Mouse (Mus musculus) ES-E14 (cell line): ENCODE measurements around the gene Plac1. TPM values are rescaled to one million over a fixed set of nuclear protein-coding genes. Genes with fewer than 3 reads are reported as not detected.

Experiments
- DNase-seq: peaks from one replicate; pipeline ENCODE4 v3.0.0-alpha.2; 2013; ENCODE audit warnings: low read depth, low spot score
- H3K27ac ChIP-seq: 2 replicates; pipeline ENCODE4 v1.5.1; 2012; ENCODE audit warnings: low read depth, mild to moderate bottlenecking, low read length, moderate library complexity, mixed read lengths; ENCODE audit not compliant: poor library complexity, insufficient read depth, severe bottlenecking
- H3K36me3 ChIP-seq: 2 replicates; pipeline ENCODE4 v1.6.1; 2012; ENCODE audit warnings: mild to moderate bottlenecking, low read length, moderate library complexity, mixed read lengths; ENCODE audit not compliant: control insufficient read depth, poor library complexity, insufficient read depth, severe bottlenecking
- H3K4me1 ChIP-seq, 2 experiments: fragments of 150-350 bp in 1 of 2; sonication (generic) in 1 of 2; 2 replicates each; pipeline ENCODE4 v1.6.1; 2012; ENCODE audit warnings: low read length in 2 of 2, mild to moderate bottlenecking in 1 of 2, mixed read lengths in 1 of 2; ENCODE audit not compliant: control insufficient read depth in 2 of 2, insufficient read depth in 2 of 2, poor library complexity in 1 of 2
- H3K4me3 ChIP-seq, 2 experiments: fragments of 150-350 bp in 1 of 2; sonication (generic) in 1 of 2; 2 replicates each; pipeline ENCODE4 v1.5.1; 2012; ENCODE audit warnings: low read length in 2 of 2, low read depth in 1 of 2, mild to moderate bottlenecking in 1 of 2, mixed read lengths in 1 of 2; ENCODE audit not compliant: insufficient read depth in 1 of 2, poor library complexity in 1 of 2, severe bottlenecking in 1 of 2
- H3K9ac ChIP-seq: 2 replicates; pipeline ENCODE4 v1.6.1; 2012; ENCODE audit warnings: low read depth, mild to moderate bottlenecking, low read length, mixed read lengths; ENCODE audit not compliant: poor library complexity, insufficient read depth, severe bottlenecking
- H3K9me3 ChIP-seq: fragments of 150-350 bp; sonication (generic); 2 replicates; pipeline ENCODE4 v1.6.1; 2012; ENCODE audit warnings: low read depth, mild to moderate bottlenecking, low read length; ENCODE audit not compliant: control insufficient read depth, insufficient read depth
- CHD2 ChIP-seq: IDR thresholded peaks from 2 replicates; pipeline ENCODE4 v1.6.1; 2014; ENCODE audit warnings: mild to moderate bottlenecking, low read depth, low read length, inconsistent platforms
- HCFC1 ChIP-seq: IDR thresholded peaks from 2 replicates; pipeline ENCODE4 v1.6.1; 2012; ENCODE audit warnings: low read length, inconsistent platforms, borderline replicate concordance; ENCODE audit not compliant: insufficient read depth
- MAFK ChIP-seq: IDR thresholded peaks from 2 replicates; pipeline ENCODE4 v1.6.1; 2014; ENCODE audit warnings: mild to moderate bottlenecking, low read depth, low read length, inconsistent platforms; ENCODE audit not compliant: insufficient read depth
- ZC3H11A ChIP-seq: IDR thresholded peaks from 2 replicates; pipeline ENCODE4 v1.6.1; 2012; ENCODE audit warnings: low read depth, mild to moderate bottlenecking, inconsistent platforms, low read length, borderline replicate concordance
- ZNF384 ChIP-seq: IDR thresholded peaks from 2 replicates; pipeline ENCODE4 v1.6.1; 2012; ENCODE audit warnings: low read depth, low read length, inconsistent platforms
- in situ Hi-C, 2 experiments: fragments of 600-800 bp; cut with MboI; formaldehyde crosslinking; loops; one replicate each; pipeline ENCODE4 v1.15.1; 2025; ENCODE audit warnings: low sequenced_read_pairs in 2 of 2, inconsistent platforms in 1 of 2; ENCODE audit not compliant: unreplicated experiment in 2 of 2
- total RNA-seq: library from RNA; depleted of rRNA; stranded (reverse); fragments of 300-350 nt; gene quantifications from 2 replicates; pipeline ENCODE4 v1.2.3, GENCODE M21; 2012

Gene Plac1
- total RNA-seq, 1 experiment = 5.7 TPM

DNA sequence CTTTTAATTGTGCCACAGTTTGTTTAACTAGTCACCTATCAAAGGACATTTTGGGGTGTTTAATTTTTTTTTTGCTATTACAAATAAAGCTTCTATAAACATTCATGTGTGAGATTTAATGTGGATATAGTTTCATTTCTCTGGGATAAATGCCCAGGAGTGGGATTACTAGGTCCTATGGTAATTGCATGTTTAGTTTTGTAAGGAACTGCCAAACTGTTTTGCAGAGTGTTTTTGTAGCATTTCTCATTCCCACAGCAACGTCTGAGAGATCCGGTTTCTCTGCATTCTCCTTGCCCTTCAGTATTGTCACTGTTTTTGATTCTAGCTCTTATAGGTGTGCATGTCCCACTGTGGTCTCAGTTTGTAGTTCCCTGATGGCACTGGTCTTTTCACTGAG, 146.5 kb downstream of the Plac1 start:
- TF ChIP-seq MAFK (no peak), HCFC1 (no peak), ZC3H11A (no peak), ZNF384 (no peak), CHD2 (no peak)
- Histone ChIP-seq H3K4me1 (no peaks in the 10 kb centered on the region), H3K9me3 (no peaks in the 10 kb centered on the region), H3K9ac (no peak overlapping the region), H3K27ac (no peak overlapping the region), H3K36me3 (no peaks in the 10 kb centered on the region), H3K4me3 (no peak overlapping the region)
- in situ Hi-C loops = no loop called here
- no peak for DNase-seq

GRCm38 (mm10) chrX:53088663-53089292, 151.1 kb downstream of the Plac1 start:
- in situ Hi-C loops = no loop called here
- DNase-seq = no peak
- Histone ChIP-seq H3K27ac (no peak overlapping the region), H3K9me3 (no peaks in the 10 kb centered on the region), H3K36me3 (no peaks in the 10 kb centered on the region), H3K4me3 (no peak overlapping the region), H3K4me1 (no peaks in the 10 kb centered on the region), H3K9ac (no peak overlapping the region)
- TF ChIP-seq MAFK (no peak), CHD2 (no peak), ZC3H11A (no peak), HCFC1 (no peak), ZNF384 (no peak)

DNA sequence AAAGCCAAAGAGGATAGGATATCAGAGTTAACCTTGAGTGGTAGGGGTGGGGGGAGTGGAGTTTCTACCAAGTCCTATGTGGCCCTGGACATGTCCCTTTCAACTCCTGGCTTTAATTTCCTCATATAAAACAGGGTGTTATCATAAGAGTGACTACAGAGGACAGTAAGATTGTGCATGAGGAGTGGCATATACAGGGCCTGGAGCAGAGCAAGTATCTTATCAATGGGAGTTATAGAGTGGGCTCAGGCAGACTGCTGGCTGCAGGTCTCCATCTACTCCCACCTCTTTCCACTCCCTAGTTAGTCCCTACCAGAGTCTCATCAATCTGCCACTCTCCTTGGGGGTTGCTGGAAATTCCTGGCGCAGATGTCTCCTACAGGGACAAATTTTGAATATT, 152.7 kb downstream of the Plac1 start:
- Histone ChIP-seq H3K36me3 (no peaks in the 10 kb centered on the region), H3K9me3 (no peaks in the 10 kb centered on the region), H3K9ac (no peak overlapping the region), H3K4me1 (no peaks in the 10 kb centered on the region), H3K4me3 (no peak overlapping the region), H3K27ac (no peak overlapping the region)
- DNase-seq = no peak
- TF ChIP-seq ZC3H11A (no peak), ZNF384 (no peak), HCFC1 (no peak), MAFK (no peak), CHD2 (no peak)
- in situ Hi-C loops = no loop called here

DNA sequence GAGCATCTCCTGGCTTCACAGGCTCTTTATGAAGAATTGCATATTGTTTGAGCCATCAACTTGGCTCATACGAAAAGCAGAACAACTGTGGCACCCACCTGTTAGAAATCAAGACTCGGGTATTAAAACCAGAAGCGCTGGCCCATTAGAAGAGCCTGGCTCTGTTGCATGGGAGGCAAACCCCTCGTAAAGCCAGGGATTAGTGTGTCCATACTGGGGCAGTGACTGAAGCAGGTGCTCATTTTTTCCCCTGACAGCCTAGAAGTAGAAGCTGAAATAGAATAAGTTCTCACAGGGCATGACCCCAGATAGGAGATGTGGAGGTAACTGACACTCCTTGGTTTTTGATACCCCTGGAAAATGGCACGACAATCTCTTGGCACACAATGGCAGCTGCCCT, 154.4 kb downstream of the Plac1 start:
- H3K36me3 ChIP-seq = no peaks in the 10 kb centered on the region
- no peak overlapping the region for H3K9ac ChIP-seq
- TF ChIP-seq MAFK (no peak), ZC3H11A (no peak), ZNF384 (no peak), CHD2 (no peak), HCFC1 (no peak)
- H3K4me3 ChIP-seq = no peak overlapping the region
- no peaks in the 10 kb centered on the region for H3K4me1 ChIP-seq
- DNase-seq = no peak
- H3K27ac ChIP-seq = no peak overlapping the region
- H3K9me3 ChIP-seq = no peaks in the 10 kb centered on the region
- in situ Hi-C loops = no loop called here

GRCm38 (mm10) chrX:53064406-53064805, 175.5 kb downstream of the Plac1 start:
- Histone ChIP-seq H3K4me1 (no peaks in the 10 kb centered on the region), H3K9ac (no peak overlapping the region), H3K4me3 (no peak overlapping the region), H3K9me3 (no peaks in the 10 kb centered on the region), H3K36me3 (no peaks in the 10 kb centered on the region), H3K27ac (no peak overlapping the region)
- no peak for DNase-seq
- in situ Hi-C loops = no loop called here
- no peak for TF ChIP-seq MAFK
- TF ChIP-seq CHD2 = no peak
- no peak for TF ChIP-seq HCFC1
- TF ChIP-seq ZNF384 = no peak
- no peak for TF ChIP-seq ZC3H11A
